Mouse (Mus musculus): ENCODE measurements around the gene Spg7.

- no peak for TF ChIP-seq CTCF (IDR thresholded peaks at IDR 0.05; ENCODE audit: low read depth)
- no peak for TF ChIP-seq EP300 (IDR thresholded peaks at IDR 0.05; ENCODE audit: low read depth)
Measured at GRCm38 (mm10) chr8:123021259-123021658, 41.5 kb upstream of the Spg7 start.
